Mouse (Mus musculus) kidney, adult 2 months (tissue): ENCODE data around the gene Mia. TPM values are rescaled to one million over a fixed set of nuclear protein-coding genes. Genes with fewer than 3 reads are reported as not detected.
A peak's percentile ranks its signal among the peaks of the same experiment; 100 is the strongest.

Experiments used
- DNase-seq: peaks from one replicate; pipeline ENCODE4 v3.0.0; 2021
- H3K27ac ChIP-seq: fragments of 200-500 bp; 2 replicates; pipeline ENCODE4 v1.5.1; 2012; ENCODE audit warnings: low read depth, low read length, control low read depth, inconsistent platforms; ENCODE audit not compliant: insufficient read depth
- H3K27me3 ChIP-seq: fragments of 200-500 bp; replicated peaks from 2 replicates; pipeline ENCODE4 v1.6.1; 2012; ENCODE audit warnings: mild to moderate bottlenecking, moderate library complexity, low read length, inconsistent platforms; ENCODE audit not compliant: control insufficient read depth, insufficient read depth
- H3K36me3 ChIP-seq: fragments of 200-500 bp; 2 replicates; pipeline ENCODE4 v1.6.1; 2012; ENCODE audit warnings: mild to moderate bottlenecking, moderate library complexity, low read length, inconsistent platforms; ENCODE audit not compliant: control insufficient read depth, insufficient read depth
- H3K4me1 ChIP-seq: fragments of 200-500 bp; 2 replicates; pipeline ENCODE4 v1.6.1; 2011; ENCODE audit warnings: low read length; ENCODE audit not compliant: control insufficient read depth, insufficient read depth
- H3K4me3 ChIP-seq: fragments of 200-500 bp; 2 replicates; pipeline ENCODE4 v1.5.1; 2011; ENCODE audit warnings: mild to moderate bottlenecking, low read depth, low read length, control low read depth; ENCODE audit not compliant: insufficient read depth
- CTCF ChIP-seq: fragments of 200-500 bp; conservative IDR thresholded peaks from 2 replicates; pipeline ENCODE4 v1.5.1; 2011; ENCODE audit warnings: low read depth, mild to moderate bottlenecking, control low read depth, low read length, moderate library complexity, mixed read lengths; ENCODE audit not compliant: insufficient read depth, insufficient read length
- POLR2A ChIP-seq: fragments of 200-500 bp; IDR thresholded peaks from one replicate; pipeline ENCODE4 v1.6.1; 2011; ENCODE audit warnings: low read depth, low read length, control low read depth
- WGBS: fragments of 180-500 bp; shearing (Covaris S2); methylation state at CpG from one replicate; pipeline ENCODE4 v1.1.7; 2018; 5-methylcytosine and 5-hydroxymethylcytosine counted together
- polyA plus RNA-seq: library from polyadenylated mRNA; depleted of rRNA; stranded (reverse); fragments of >200 nt; gene quantifications from 2 replicates; pipeline ENCODE4 v1.2.3, GENCODE M21; 2012

Gene Mia
- polyA plus RNA-seq, 1 experiment: 7.7 TPM

DNA sequence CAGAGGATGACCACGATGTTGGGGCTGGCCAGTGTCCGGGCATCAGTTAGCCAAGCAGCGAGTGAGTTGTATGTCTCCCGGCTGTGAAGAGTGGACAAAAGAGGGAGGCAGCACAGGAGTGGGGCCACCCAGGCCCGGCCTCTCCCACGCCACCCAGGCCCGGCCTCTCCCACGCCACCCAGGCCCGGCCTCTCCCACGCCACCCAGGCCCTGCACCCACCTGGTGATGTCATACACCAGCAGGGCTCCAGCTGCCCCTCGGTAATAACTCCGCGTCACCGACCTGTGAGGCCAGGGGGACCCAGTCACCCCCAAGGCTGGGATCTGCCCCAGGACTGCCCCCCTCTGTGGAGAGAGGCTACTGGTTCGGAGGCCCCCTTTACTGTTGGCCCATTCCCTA, 6.5 kb downstream of the Mia start:
- no peak for DNase-seq
- TF ChIP-seq POLR2A (no peak), CTCF (no peak)
- Histone ChIP-seq H3K4me1 (peaks cover 2% of the 10 kb centered on the region; the same call in 1 of the 2 replicates), H3K27ac (no peak overlapping the region), H3K4me3 (no peak overlapping the region), H3K27me3 (no peaks in the 10 kb centered on the region), H3K36me3 (peaks cover 3% of the 10 kb centered on the region)
- WGBS: 88% methylated on average over 15 of the region's 15 CpGs

GRCm38 (mm10) chr7:27170981-27171380, 10.0 kb downstream of the Mia start:
- Histone ChIP-seq H3K4me1 (peaks cover 14% of the 10 kb centered on the region), H3K4me3 (no peak overlapping the region), H3K36me3 (peaks cover 3% of the 10 kb centered on the region), H3K27me3 (no peaks in the 10 kb centered on the region), H3K27ac (no peak overlapping the region)
- TF ChIP-seq POLR2A (no peak), CTCF (no peak)
- DNase-seq: no peak
- 89% methylated on average over 3 of the region's 3 CpGs for WGBS

GRCm38 (mm10) chr7:27168371-27168770, 12.6 kb downstream of the Mia start:
- H3K36me3 ChIP-seq: peaks cover 3% of the 10 kb centered on the region
- peak overlapping the region; percentile 21; the same call in 1 of the 2 replicates for H3K27ac ChIP-seq
- H3K4me1 ChIP-seq: peaks cover 26% of the 10 kb centered on the region
- H3K4me3 ChIP-seq: no peak overlapping the region; the same call in 1 of the 2 replicates
- TF ChIP-seq POLR2A (no peak), CTCF (no peak)
- peak; percentile 55 for DNase-seq
- whole genome bisulfite sequencing: 54% methylated on average over 5 of the region's 5 CpGs
- no peaks in the 10 kb centered on the region for H3K27me3 ChIP-seq

GRCm38 (mm10) chr7:27167475-27168094, 13.4 kb downstream of the Mia start:
- WGBS: 63% methylated on average over 11 of the region's 11 CpGs
- TF ChIP-seq POLR2A (no peak), CTCF (no peak)
- H3K36me3 ChIP-seq: peaks cover 2% of the 10 kb centered on the region
- H3K27ac ChIP-seq: peak overlapping the region; percentile 81
- peak overlapping the region; percentile 46 for H3K4me3 ChIP-seq
- peaks cover 30% of the 10 kb centered on the region for H3K4me1 ChIP-seq
- DNase-seq: no peak
- H3K27me3 ChIP-seq: no peaks in the 10 kb centered on the region

DNA sequence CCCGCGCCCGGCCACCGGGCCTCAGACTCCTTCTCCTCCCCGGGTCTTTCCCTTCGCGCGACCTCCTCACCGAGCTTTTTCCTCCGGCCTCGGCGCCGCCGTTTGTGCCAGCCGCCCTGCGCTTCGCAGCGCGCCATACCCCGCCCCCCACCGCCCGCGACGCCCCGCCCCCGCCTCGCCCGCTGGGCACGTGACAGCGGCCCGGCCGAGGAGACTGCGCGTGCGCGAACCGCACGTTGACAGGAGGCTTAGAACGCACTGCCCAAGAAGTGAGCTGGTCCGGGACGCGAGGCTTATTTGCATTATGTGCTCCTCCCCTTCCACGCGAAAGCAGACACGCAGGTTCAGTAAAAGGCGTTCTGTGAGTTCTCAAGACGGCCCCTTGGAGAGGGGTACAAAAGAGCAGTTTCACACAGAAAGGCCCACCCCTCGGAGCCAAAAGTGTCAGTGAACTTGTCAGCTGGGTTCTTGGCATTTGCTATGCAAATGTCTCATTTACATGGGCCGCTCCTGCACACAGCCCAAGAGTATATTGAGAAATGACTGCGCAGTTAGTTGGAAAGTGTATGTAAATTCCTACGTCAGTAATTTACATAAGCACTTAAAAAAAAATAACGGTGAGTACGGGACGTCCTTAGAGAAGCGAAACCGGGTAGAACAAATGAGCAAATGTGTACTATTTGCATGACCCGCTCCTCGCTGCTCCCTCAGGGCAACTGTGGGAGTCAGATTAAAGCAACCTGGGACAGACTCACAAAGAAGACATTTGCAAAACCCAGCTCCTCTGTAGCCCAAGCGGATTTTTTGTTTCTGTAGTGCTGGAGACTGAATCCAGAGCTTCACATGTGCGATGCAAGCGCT, 14.1 kb downstream of the Mia start, which contains the start of gene Egln2:
TSS of gene Egln2 (minus strand) at position 189 of the 861 bp plus-strand sequence.
- WGBS: under 1% methylated on average over 61 of the region's 61 CpGs
- H3K4me1 ChIP-seq: peaks cover 30% of the 10 kb centered on the region
- DNase-seq: peak; percentile 98

DNA sequence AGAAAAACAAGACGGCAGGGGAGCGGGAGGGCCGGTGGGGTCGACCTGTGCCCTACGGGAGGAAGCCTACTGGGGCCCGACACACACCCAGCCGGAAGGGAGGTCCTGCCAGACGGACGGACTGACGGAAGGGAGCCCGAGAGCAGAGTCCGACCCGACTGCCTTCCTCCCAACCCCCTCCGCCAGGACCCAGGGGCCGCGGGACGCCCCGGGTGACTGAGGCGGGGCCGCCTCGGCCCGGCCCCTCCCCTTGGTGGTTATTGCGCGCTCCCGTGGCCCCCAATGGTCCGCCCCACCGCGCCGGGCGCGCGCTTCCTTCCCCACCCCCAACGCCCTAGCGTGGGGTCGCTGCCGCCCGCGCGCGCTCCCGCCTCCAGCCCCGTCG, 14.7 kb downstream of the Mia start:
- Histone ChIP-seq H3K36me3 (no peaks in the 10 kb centered on the region; the same call in 1 of the 2 replicates), H3K27me3 (no peaks in the 10 kb centered on the region), H3K4me3 (peak overlapping the region; percentile 93), H3K4me1 (peaks cover 34% of the 10 kb centered on the region), H3K27ac (peak overlapping the region; percentile 97)
- under 1% methylated on average over 43 of the region's 43 CpGs for WGBS
- TF ChIP-seq CTCF: no peak
- peak; percentile 54 for TF ChIP-seq POLR2A
- DNase-seq: peak; percentile 96

More for the DNA sequence above, 14.1 kb downstream of the Mia start, which contains the start of gene Egln2:
- no peaks in the 10 kb centered on the region; the same call in 1 of the 2 replicates for H3K36me3 ChIP-seq
- TF ChIP-seq CTCF (no peak), POLR2A (peak; percentile 58)
- peak within 1 kb of the TSS; percentile 97 for H3K27ac ChIP-seq
- H3K4me3 ChIP-seq: peak within 1 kb of the TSS; percentile 93
- no peaks in the 10 kb centered on the region for H3K27me3 ChIP-seq

DNA sequence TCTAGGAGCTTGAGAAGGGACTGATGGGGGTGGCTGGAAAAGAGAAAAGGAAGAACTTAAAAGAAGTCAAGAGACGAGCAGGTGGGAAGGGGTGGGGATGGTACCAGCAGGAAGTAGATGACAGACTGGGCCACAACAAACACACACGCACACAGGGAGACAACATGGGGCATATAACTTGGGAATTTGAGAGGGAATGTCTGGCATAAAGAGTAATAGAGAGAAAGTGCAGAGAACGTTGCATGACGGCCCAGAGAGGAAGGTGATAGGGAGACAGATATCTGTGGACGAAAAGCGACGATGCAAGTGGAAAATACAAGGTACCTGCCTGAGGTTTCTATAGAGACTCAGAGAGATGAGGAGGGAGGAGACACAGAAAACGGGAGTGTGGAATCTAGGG, 15.3 kb downstream of the Mia start:
- peaks cover 39% of the 10 kb centered on the region for H3K4me1 ChIP-seq

More for the DNA sequence above, 15.3 kb downstream of the Mia start:
- 0% methylated on average over 8 of the region's 8 CpGs for WGBS
- Histone ChIP-seq H3K4me3 (peak overlapping the region; percentile 93), H3K27ac (peak overlapping the region; percentile 97), H3K27me3 (no peaks in the 10 kb centered on the region), H3K36me3 (no peaks in the 10 kb centered on the region; the same call in 1 of the 2 replicates)
- TF ChIP-seq POLR2A (no peak), CTCF (no peak)
- DNase-seq: no peak
